Mouse (Mus musculus) kidney, embryonic 14.5 days (tissue): ENCODE data around the gene Tacc2. TPM values are rescaled to one million over a fixed set of nuclear protein-coding genes. Genes with fewer than 3 reads are reported as not detected.

Experiments
- ATAC-seq: fragments of 200-750 bp; cut with Nextera tagmentation; 2 replicates; pipeline ENCODE4 v1.8.0; 2017; ENCODE audit warnings: moderate number of reproducible peaks, mild to moderate bottlenecking, moderate TSS enrichment, moderate library complexity; ENCODE audit not compliant: low FRiP score, low TSS enrichment
- H3K27ac ChIP-seq: fragments of 300-500 bp; sonication (generic); 2 replicates; pipeline ENCODE4 v1.5.1; 2014; ENCODE audit warnings: low read depth, mild to moderate bottlenecking, low read length, moderate library complexity, mixed read lengths
- H3K27me3 ChIP-seq: fragments of 300-500 bp; sonication (generic); 2 replicates; pipeline ENCODE4 v1.6.1; 2014; ENCODE audit warnings: mild to moderate bottlenecking, low read length; ENCODE audit not compliant: control insufficient read depth, insufficient read depth
- H3K36me3 ChIP-seq: fragments of 300-500 bp; sonication (generic); 2 replicates; pipeline ENCODE4 v1.6.1; 2014; ENCODE audit warnings: low read length, mixed read lengths; ENCODE audit not compliant: control insufficient read depth, insufficient read depth
- H3K4me1 ChIP-seq: fragments of 300-500 bp; sonication (generic); 2 replicates; pipeline ENCODE4 v1.6.1; 2014; ENCODE audit warnings: low read length, mixed read lengths; ENCODE audit not compliant: control insufficient read depth, insufficient read depth
- H3K4me2 ChIP-seq: fragments of 300-500 bp; sonication (generic); replicated peaks from 2 replicates; pipeline ENCODE4 v1.6.1; 2014; ENCODE audit warnings: low read depth, mild to moderate bottlenecking, low read length
- H3K4me3 ChIP-seq: fragments of 300-500 bp; sonication (generic); 2 replicates; pipeline ENCODE4 v1.5.1; 2014; ENCODE audit warnings: mild to moderate bottlenecking, low read length
- H3K9ac ChIP-seq: fragments of 300-500 bp; sonication (generic); 2 replicates; pipeline ENCODE4 v1.6.1; 2014; ENCODE audit warnings: low read depth, mild to moderate bottlenecking, low read length, moderate library complexity
- H3K9me3 ChIP-seq: fragments of 300-500 bp; sonication (generic); 2 replicates; pipeline ENCODE4 v1.6.1; 2016; ENCODE audit warnings: low read length; ENCODE audit not compliant: control insufficient read depth
- whole genome bisulfite sequencing: fragments of 180-500 bp; shearing (Covaris S2); extraction: QIAGEN DNeasy Blood & Tissue Kit; methylation state at CpG from one replicate; pipeline ENCODE4 v1.1.7; 2014; 5-methylcytosine and 5-hydroxymethylcytosine counted together
- polyA plus RNA-seq: library from polyadenylated mRNA; unstranded; fragments of >200 nt; fragmentation: Nextera tagmentation; extraction: Ambion mirVana; gene quantifications from 2 replicates; pipeline ENCODE4 v1.2.1, GENCODE M21; 2014

Tacc2 gene
- polyA plus RNA-seq, 1 experiment from 2014 or later, result 41.5 TPM

- peaks cover 3% of the 10 kb centered on the region; the same call in 1 of the 2 replicates for H3K27me3 ChIP-seq
- H3K27ac ChIP-seq, result no peak overlapping the region
- H3K4me1 ChIP-seq, result no peaks in the 10 kb centered on the region
- no peak overlapping the region for H3K4me3 ChIP-seq
- ATAC-seq, result no peak
- H3K4me2 ChIP-seq, result no peak overlapping the region
- H3K9me3 ChIP-seq, result no peaks in the 10 kb centered on the region
- H3K9ac ChIP-seq, result no peak overlapping the region
- 99% methylated on average over 2 of the region's 2 CpGs for WGBS
- no peaks in the 10 kb centered on the region for H3K36me3 ChIP-seq
Measured at GRCm38 (mm10) chr7:130621068-130621467, 43.8 kb downstream of the Tacc2 start.

GRCm38 (mm10) chr7:130621953-130622352, 44.7 kb downstream of the Tacc2 start:
- Histone ChIP-seq H3K9ac (no peak overlapping the region), H3K9me3 (no peaks in the 10 kb centered on the region), H3K4me3 (no peak overlapping the region), H3K4me1 (no peaks in the 10 kb centered on the region), H3K27ac (no peak overlapping the region), H3K4me2 (no peak overlapping the region), H3K27me3 (peaks cover 3% of the 10 kb centered on the region; the same call in 1 of the 2 replicates), H3K36me3 (no peaks in the 10 kb centered on the region)
- ATAC-seq, result no peak
- WGBS, result 47% methylated on average over 3 of the region's 3 CpGs

DNA sequence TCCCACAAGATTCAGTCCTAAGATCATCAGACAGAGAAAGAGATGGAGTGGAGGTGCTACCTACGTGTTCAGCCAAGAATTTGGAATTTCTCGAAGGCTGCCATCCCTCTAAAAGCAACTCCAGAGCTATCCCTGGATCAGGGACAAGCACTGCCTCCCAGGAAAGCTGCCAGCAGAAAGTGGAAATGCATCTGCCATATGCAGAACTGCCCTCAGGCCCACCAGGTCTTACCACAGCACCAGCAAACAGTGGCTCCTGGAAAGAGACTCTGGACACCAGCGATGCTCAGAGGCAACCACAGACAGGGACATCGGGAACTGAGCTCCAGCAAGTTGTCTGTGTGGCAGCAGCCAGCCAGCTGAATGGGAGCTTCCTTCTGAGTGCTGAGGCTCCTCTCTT, 45.1 kb downstream of the Tacc2 start:
- Histone ChIP-seq H3K4me3 (no peak overlapping the region), H3K4me1 (no peaks in the 10 kb centered on the region), H3K27me3 (peaks cover 3% of the 10 kb centered on the region; the same call in 1 of the 2 replicates), H3K36me3 (no peaks in the 10 kb centered on the region), H3K4me2 (no peak overlapping the region), H3K27ac (no peak overlapping the region), H3K9ac (no peak overlapping the region), H3K9me3 (no peaks in the 10 kb centered on the region)
- ATAC-seq, result no peak
- 85% methylated on average over 4 of the region's 4 CpGs for WGBS

- Histone ChIP-seq H3K4me1 (no peaks in the 10 kb centered on the region), H3K4me2 (no peak overlapping the region), H3K27me3 (peaks cover 3% of the 10 kb centered on the region; the same call in 1 of the 2 replicates), H3K9me3 (no peaks in the 10 kb centered on the region), H3K4me3 (no peak overlapping the region), H3K27ac (no peak overlapping the region), H3K9ac (no peak overlapping the region), H3K36me3 (no peaks in the 10 kb centered on the region)
- WGBS, result 91% methylated on average over 9 of the region's 9 CpGs
- no peak for ATAC-seq
Measured at GRCm38 (mm10) chr7:130624299-130624698, 47.1 kb downstream of the Tacc2 start.

GRCm38 (mm10) chr7:130625361-130625760, 48.1 kb downstream of the Tacc2 start:
- Histone ChIP-seq H3K27ac (no peak overlapping the region), H3K4me2 (no peak overlapping the region), H3K36me3 (no peaks in the 10 kb centered on the region), H3K4me1 (no peaks in the 10 kb centered on the region), H3K27me3 (peaks cover 3% of the 10 kb centered on the region; the same call in 1 of the 2 replicates), H3K4me3 (no peak overlapping the region), H3K9me3 (no peaks in the 10 kb centered on the region), H3K9ac (no peak overlapping the region)
- ATAC-seq, result no peak
- WGBS, result 77% methylated on average over 7 of the region's 7 CpGs

DNA sequence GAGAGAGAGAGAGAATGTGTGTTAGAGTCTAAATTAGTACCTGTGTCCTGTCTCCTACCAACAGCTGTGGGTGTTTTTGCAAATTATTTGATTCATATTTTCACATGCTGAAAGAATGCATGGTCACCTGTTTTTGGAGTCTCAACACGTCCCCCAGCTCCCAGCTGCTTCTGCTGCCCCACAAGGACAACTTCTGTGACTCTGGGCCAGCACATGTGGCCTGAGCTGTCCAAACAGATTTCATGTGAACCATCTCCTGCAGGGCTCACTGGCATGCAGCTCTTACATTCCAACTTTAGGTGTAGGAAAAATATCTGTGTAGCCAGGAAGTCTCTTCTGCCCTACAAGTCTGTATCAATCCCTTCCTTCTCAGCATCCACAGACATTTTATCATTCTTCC, 51.4 kb downstream of the Tacc2 start:
- H3K4me3 ChIP-seq, result no peak overlapping the region
- no peak overlapping the region for H3K4me2 ChIP-seq
- ATAC-seq, result no peak
- H3K27ac ChIP-seq, result no peak overlapping the region
- 56% methylated on average over 1 of the region's 1 CpGs for WGBS
- no peak overlapping the region for H3K9ac ChIP-seq
- H3K4me1 ChIP-seq, result peaks cover 8% of the 10 kb centered on the region
- H3K36me3 ChIP-seq, result no peaks in the 10 kb centered on the region
- no peaks in the 10 kb centered on the region for H3K9me3 ChIP-seq
- H3K27me3 ChIP-seq, result peaks cover 3% of the 10 kb centered on the region; the same call in 1 of the 2 replicates

DNA sequence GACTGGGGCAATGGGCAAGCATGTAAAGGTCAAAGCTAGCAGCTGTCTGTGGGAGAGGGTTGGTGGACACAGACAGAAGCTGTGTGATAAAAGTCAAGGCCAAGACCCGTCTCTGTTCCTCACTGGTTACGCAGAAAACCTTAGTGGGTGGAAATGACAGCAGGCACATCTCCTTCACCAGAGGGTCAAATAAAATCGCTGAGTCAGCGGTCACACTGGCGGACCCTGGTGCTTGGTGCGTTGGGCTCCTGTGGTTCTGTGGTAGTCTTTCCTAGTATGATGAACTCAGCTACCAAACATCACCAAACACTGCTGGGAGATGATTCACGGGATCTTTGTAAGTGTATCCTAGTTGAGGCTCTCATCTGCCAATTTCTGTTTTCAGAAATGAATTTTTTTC, 52.8 kb downstream of the Tacc2 start:
- no peaks in the 10 kb centered on the region for H3K9me3 ChIP-seq
- H3K9ac ChIP-seq, result no peak overlapping the region
- H3K27ac ChIP-seq, result no peak overlapping the region
- no peak overlapping the region for H3K4me3 ChIP-seq
- H3K4me1 ChIP-seq, result peaks cover 8% of the 10 kb centered on the region
- H3K4me2 ChIP-seq, result no peak overlapping the region
- 90% methylated on average over 7 of the region's 7 CpGs for WGBS
- no peaks in the 10 kb centered on the region for H3K27me3 ChIP-seq
- ATAC-seq, result no peak
- H3K36me3 ChIP-seq, result no peaks in the 10 kb centered on the region

- H3K36me3 ChIP-seq, result no peaks in the 10 kb centered on the region
- H3K4me2 ChIP-seq, result no peak overlapping the region
- no peaks in the 10 kb centered on the region for H3K9me3 ChIP-seq
- no peak for ATAC-seq
- H3K9ac ChIP-seq, result no peak overlapping the region
- peaks cover 8% of the 10 kb centered on the region for H3K4me1 ChIP-seq
- no peaks in the 10 kb centered on the region for H3K27me3 ChIP-seq
- H3K4me3 ChIP-seq, result no peak overlapping the region
- WGBS, result 90% methylated on average over 3 of the region's 3 CpGs
- H3K27ac ChIP-seq, result peak overlapping the region; percentile 53; the same call in 1 of the 2 replicates
Measured at GRCm38 (mm10) chr7:130630956-130631355, 53.7 kb downstream of the Tacc2 start.

GRCm38 (mm10) chr7:130631553-130632378, 54.5 kb downstream of the Tacc2 start:
- Histone ChIP-seq H3K27me3 (no peaks in the 10 kb centered on the region), H3K9me3 (no peaks in the 10 kb centered on the region), H3K9ac (no peak overlapping the region), H3K36me3 (no peaks in the 10 kb centered on the region), H3K4me1 (peaks cover 8% of the 10 kb centered on the region), H3K27ac (peak overlapping the region; percentile 53), H3K4me2 (no peak overlapping the region), H3K4me3 (no peak overlapping the region)
- peak; percentile 77 for ATAC-seq
- 31% methylated on average over 22 of the region's 22 CpGs for WGBS
